Mouse (Mus musculus) heart, postnatal 36 days (tissue): Measurements from ENCODE around the gene Dmwd. TPM values are rescaled to one million over a fixed set of nuclear protein-coding genes. Genes with fewer than 3 reads are reported as not detected.

ENCODE experiments used
- DNase-seq, 2 experiments: peaks; one replicate each; pipeline ENCODE4 v3.0.0; 2021 to 2022
- intact Hi-C: fragments of 180-260 bp; cut with DNase I; formaldehyde crosslinking; loops from one replicate; pipeline ENCODE4 v1.15.1; 2025
- total RNA-seq, 2 experiments: library from RNA; stranded (reverse); gene quantifications; 2 replicates each; pipeline ENCODE4 v1.2.3; 2021

Gene Dmwd
- total RNA-seq = 10 to 100 TPM; 48.8 to 52.4 TPM

DNA sequence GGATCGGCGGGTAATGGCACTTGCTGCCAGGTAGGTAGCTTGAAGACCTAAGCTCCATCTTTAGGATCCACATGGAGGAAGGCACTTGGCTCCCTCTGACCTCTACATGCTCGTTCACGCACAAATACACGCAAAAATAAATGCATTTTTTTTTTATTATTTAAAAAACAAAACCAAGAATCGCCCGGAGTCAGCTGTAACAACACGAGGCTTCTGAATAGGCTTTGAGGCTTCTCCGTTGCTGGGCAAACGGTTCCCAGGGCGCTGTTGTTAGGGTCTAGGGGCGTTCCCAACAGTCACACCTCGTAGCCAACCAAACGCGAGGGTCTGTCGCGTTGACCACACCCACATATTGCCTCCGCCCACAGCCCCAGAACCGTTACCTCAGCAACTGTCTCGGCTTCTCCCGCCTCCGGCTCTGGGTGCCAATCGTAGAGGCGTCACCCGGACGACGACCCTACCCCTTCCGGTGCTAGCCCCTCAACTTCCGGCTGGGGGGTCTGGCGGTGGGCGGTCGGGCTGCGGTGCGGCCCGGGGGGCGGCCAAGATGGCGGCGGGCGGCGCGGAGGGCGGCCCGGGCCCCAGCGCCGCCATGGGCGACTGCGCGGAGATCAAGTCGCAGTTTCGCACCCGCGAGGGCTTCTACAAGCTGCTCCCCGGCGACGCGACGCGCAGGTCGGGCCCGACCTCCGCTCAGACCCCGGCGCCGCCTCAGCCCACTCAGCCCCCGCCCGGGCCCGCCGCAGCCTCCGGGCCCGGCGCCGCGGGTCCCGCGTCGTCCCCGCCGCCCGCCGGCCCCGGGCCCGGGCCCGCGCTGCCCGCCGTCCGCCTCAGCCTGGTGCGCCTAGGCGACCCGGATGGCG is at the start of gene Dmwd:
Gene Dmwd (plus strand): TSS at position 505 of the 863 bp plus-strand sequence.
- peak; percentile 89 to 90 for DNase-seq
- intact Hi-C loops = no loop called here

DNA sequence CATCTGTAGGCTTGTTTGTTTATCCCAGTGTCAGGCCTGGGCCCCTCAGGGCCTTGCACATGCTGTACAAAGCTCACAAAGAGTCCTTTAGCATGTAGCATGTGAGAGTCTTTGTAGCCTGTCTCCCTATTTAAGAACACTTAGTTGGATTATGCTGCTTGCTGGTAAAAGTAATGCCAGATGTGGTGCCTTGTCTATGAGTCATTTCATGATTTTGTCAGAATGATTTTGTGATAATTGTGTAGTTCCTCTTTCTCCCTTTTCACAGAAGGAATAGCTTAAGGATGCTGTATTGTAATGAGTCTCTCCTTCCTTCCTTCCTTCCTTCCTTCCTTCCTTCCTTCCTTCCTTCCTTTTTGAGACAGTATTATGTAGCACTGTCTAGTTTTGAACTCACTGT is 48.0 kb upstream of the Dmwd start:
- intact Hi-C loops = no loop called here
- DNase-seq = no peak

DNA sequence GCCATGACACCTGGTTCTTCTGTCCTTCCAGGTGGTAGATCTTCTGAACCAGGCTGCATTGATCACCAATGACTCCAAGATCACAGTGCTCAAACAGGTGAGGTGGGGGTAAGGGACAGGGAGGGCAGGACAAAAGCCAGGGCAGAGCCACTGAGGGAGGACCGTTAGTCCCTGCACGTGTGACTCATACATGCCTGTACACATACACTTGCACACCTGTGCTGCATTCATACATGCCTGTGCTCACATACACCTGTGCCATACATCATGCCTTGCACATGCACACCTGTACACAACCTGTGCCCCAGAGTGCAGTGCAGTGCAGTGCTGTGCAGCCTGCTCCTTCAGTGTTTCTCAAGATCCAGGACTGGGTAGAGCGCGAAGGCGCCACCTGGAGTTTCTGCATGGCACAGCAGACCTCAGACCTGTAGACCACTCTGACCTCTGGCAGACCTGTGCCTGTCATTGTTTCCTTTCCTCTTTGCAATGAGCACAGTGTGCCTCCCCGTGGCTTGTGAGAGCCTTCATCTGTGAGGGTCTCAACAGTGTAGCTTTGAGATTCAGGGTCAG is 46.9 kb upstream of the Dmwd start:
- intact Hi-C loops = no loop called here
- DNase-seq = peak; percentile 43 to 60

DNA sequence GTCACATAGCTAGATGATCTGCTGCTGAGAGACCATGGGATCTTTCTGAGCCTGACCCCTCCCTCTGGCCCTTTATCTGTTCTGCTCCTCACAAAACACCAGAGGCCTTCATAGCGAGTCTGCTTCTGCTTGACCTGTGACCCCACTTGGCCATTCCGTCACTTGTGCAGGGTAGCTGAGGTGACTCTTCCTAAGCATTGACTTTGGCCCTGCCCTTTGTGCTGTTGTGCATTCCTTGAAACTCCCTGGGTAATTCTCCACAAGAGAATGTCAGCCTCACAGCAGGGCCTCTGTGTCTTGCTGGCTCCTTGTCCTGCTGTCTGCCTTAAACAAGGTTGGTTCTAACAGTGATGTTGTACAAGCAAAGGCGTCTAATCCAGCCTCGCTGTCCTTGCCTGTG is 44.4 kb upstream of the Dmwd start:
- no peak for DNase-seq
- intact Hi-C loops = no loop called here

DNA sequence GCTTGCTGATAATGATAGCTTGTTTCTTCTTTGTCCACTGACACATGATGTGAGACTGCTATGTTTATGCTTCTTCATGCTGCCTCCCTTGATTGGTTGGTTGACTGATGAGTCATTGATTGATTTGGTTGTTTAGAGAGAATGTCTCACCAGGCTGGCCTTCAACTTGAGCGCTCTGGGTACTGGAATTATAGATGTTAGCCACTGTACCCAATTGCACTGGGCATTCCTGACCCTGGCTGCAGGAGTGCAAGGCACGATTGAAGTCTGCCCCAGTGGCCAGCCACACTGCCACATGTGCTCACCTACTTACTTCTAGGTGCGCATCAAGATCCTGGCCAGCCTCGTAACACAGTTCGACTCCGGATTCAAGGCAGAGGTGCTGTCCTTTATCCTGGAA is 31.4 kb upstream of the Dmwd start:
- DNase-seq = no peak
- intact Hi-C loops = no loop called here

DNA sequence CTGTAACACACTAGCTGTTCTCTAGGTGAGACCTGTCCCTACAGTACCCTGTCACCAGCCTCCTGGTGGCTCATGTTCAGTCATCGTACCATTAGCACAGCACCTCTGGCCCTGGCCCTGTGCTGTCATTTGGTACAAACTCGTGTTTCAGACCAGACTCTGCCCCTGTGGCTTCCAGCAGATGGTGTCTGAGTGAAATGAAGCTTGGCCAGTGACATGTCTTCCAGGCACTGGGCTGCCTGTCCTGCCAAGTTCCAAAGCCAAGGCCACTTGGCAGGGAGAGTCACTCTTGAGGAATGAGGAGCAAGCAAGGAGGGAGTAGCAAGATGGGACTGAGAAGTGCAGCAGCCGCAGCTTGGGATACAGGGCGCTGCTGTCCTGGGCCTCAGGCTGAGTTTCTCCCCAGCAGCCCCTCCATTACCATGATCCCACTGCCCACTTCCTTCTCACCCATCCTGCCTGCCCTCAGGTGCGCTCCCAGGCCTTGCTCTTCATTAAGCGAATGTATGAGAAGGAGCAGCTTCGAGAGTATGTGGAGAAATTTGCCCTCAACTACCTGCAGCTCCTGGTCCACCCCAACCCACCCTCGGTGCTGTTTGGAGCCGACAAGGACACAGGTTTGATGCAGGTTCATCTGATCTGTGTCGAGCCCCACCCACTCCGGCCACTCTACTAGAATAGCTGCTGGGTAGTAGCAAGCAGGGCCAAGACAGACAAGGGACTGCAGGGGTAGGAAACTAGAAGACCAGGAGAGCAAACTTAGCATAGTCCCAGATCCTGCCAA is 29.5 kb upstream of the Dmwd start:
- peak in 1 of 2 experiments; percentile 27 for DNase-seq
- intact Hi-C loops = no loop called here

DNA sequence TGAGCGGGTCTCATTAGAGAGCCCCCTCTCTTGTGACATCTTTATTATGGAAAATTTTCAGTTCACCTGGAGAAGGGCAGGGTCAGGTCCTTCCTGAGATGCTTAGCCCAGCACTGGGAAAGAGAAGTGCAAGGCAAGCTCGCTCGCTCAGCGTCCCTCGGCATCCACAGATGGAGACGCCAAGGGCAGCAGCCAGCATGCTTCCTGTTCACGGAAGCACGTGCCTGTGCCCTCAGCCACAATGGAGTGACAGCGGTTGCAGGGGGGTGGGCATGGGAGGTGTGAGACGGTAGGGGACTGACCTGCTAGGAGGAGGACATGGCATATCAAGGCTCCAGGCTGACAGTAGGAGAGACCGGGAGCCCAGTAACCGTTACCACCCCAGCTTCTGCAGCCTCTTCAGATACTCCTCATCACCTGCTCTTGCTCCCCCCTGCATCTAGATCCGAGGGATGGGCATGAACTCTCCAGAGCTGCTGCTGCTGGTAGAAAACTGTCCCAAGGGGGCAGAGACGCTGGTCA is 28.0 kb upstream of the Dmwd start:
- no peak for DNase-seq
- intact Hi-C loops = no loop called here

DNA sequence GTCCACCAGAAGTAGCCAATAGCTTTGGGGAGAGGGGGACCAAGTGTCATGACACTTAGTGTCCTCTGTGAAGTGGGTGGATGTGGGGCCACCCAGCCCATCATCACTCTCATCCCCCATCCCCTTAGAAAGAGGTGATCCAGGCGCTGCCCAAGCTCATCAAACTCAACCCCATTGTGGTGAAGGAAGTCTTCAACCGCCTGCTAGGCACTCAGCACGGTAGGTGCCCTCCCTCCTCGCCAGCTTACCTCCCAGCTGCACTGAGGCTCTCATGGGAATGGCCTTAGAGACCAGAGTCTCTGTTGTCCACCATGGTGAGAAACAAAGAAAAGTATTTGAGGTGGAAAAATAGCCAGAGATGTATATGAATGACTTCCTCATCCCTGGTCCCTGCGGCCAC is 26.8 kb upstream of the Dmwd start:
- intact Hi-C loops = no loop called here
- DNase-seq = no peak

DNA sequence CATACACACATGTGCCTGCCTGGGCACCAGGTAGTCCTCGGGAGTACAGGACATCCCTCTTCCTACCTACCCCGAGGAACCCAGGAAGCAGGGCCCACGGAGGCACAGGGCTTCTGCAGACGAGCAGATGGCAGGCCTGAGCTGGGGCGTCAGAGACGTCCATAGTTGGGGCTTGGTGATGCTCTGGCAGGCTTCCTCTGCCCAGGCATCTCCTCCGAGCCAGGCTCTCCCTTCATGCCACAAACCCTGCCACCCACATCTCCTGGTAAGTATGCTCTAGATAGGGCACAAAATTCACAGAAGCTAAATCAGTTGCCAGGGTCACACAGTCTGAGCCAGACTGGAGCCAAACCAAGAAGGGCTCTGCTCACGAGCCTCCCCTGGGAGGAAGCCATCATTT is 25.9 kb upstream of the Dmwd start:
- DNase-seq = no peak
- intact Hi-C loops = no loop called here

DNA sequence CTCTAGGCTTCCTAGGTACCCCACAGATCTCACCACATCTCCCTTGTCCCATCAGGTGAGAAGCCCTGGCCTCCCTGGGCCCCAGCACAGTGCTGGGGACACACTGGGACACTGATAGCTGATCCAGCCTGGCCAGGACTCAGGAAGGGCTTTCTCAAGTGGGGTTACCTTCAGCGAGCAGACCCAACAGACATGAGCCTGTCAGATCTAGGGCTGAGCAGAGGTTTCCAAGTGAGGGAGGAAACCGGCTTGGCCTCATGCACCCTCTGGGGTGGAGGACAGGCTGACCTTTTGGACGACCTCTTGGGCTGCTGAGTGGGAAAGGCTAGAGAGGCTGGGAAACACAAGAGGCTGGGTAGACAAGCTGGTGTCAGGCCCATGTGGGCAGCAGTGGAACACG is 24.9 kb upstream of the Dmwd start:
- no peak for DNase-seq
- intact Hi-C loops = no loop called here

DNA sequence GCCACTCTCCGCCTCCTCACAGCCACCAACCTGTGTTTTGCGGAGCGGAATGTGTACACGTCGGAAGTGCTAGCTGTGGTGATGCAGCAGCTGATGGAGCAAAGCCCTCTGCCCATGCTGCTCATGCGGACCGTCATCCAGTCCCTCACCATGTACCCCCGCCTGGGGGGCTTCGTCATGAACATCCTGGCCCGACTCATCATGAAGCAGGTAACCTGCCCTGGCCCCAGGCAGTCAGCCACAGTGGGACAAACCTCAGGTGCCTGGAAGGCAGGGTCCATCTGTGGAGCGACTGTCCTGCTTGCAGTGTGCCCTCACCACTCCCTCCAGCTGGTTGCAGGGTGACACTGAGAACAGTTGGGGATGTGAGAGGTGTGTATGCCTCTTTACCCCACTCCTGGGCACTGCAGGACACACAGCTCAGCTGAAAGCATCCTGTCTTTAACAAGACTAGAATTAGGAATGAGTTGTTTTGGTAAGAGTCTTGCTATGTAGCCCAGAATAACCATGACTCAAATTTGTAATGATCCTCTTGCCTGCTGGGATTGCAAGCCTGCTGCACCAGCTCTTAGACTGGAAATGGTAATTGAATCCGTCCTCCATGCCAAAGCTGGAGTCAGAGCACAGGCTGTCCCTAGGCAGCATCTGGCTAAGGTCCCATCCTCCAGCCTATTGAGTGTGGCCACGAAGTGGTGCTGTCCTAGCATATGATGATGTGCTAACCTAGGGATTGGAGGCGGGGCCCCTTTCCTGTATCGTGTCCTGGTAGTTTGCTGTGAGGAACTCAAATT is 23.5 kb upstream of the Dmwd start:
- intact Hi-C loops = no loop called here
- DNase-seq = no peak

DNA sequence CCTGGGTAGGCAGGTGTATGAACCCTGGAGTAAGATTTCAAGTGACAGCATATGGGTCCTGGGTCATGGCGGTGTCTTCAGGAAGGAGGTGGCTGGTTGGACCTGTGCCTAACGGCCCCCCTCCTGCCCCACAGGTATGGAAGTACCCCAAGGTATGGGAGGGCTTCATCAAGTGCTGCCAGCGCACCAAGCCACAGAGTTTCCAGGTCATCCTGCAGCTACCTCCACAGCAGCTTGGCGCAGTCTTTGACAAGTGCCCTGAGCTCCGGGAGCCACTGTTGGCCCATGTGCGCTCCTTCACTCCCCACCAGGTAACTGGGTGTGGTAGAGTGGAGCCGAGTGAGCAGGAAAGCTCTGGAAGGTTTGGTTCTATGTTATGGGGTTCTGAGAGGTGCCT is 22.9 kb upstream of the Dmwd start:
- no peak for DNase-seq
- intact Hi-C loops = no loop called here

DNA sequence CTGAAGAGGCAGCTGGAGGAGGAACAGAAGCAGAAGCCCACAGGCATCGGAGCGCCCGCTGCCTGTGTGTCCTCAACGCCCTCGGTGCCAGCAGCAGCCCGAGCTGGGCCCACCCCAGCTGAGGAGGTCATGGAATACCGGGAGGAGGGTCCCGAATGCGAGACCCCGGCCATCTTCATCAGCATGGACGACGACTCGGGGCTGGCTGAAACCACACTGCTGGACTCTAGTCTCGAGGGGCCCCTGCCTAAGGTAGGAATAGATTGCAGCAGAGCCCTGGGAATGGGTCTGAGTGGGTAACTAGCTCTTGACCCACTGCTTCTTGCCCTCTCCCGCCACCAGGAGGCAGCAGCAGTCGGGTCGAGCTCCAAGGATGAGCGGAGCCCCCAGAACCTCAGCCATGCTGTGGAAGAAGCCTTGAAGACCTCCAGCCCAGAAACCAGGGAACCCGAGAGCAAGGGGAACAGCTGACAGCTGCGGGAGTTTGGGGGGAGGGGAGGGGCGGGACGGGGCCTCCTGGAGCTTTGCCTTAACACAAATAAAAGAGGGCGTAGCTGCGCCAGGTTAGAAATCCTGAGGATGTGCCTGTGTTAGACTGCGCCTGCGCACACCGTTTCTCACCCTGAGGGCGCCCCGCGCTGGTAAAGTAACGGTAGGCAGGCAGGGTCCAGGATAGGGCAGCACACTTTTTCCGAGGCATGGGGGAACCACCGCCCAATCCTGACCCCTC is 21.8 kb upstream of the Dmwd start, which contains the start of gene Rsph6a:
Gene Rsph6a (plus strand): TSS at position 644 of the 730 bp plus-strand sequence.
- intact Hi-C loops = no loop called here
- no peak for DNase-seq

DNA sequence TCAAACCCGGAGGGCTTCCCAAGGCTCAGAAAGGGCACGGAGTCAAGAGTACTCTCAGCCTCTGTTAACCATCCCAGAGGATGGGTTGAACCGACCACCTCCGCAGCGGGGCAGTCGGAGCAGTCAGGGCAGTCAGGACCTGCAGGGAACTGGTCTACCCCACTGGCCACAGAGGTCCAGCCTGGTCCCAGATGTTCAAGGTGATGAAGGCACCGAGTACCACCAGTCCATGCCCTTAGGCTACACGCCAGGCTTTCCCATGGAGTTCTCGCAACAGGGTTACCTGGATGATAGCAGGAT is 21.3 kb upstream of the Dmwd start:
- intact Hi-C loops = no loop called here

DNA sequence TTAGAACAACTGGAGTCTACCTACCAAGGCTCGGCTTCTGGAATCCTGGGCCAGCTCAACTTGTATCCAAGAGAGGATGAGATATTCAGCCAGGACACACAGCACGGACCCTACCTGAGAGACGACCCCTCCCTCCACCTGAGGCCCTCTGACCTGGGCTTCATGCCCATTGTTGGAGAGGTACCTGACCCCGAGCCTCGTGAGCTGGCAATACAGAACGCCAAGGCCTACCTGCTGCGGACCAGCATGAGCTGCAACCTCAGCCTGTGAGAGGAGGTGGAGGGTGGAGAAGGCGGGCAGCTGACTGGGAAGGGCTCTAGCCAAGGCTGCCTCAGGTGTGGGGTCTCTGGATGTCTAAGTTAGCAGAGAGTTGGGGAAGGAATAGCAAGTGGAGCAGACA is 20.9 kb upstream of the Dmwd start:
- intact Hi-C loops = no loop called here
- DNase-seq = no peak

More for the DNA sequence above, 21.3 kb upstream of the Dmwd start:
- DNase-seq = no peak

DNA sequence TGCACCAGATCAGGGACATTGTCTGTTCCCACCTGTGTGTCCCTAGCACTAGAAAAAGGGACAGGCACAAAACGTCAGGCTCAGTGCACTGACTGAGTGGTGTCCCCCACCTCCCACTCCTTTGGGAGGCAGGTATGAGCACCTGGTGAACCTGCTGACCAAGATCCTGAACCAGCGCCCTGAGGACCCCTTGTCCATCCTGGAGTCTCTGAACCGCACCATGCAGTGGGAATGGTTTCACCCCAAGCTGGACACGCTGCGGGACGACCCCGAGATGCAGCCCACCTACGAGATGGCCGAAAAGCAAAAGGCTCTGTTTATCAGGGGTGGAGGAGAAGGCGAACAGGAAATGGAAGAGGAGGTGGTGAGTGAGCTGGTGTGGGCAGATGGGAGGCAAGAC is 18.6 kb upstream of the Dmwd start:
- no peak for DNase-seq
- intact Hi-C loops = no loop called here

DNA sequence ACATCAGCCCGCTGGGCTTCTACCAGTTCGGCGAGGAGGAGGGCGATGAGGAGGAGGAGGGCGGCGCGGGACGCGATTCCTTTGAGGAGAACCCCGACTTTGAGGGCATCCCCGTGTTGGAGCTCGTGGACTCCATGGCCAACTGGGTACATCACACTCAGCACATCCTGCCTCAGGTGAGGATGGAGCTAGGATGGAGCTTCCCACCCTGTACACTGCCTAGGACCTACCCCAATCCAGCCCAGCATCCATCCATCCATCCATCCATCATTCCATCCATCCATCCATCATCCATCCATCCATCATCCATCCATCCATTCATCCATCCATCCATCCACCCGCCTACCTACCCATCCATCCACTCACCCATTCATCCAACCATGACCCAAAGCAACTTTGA is 10.1 kb upstream of the Dmwd start:
- DNase-seq = no peak
- intact Hi-C loops = loop anchor here (5.0 kb wide), 1 partner anchor 41 kb away; no protein-coding TSS in a partner anchor

DNA sequence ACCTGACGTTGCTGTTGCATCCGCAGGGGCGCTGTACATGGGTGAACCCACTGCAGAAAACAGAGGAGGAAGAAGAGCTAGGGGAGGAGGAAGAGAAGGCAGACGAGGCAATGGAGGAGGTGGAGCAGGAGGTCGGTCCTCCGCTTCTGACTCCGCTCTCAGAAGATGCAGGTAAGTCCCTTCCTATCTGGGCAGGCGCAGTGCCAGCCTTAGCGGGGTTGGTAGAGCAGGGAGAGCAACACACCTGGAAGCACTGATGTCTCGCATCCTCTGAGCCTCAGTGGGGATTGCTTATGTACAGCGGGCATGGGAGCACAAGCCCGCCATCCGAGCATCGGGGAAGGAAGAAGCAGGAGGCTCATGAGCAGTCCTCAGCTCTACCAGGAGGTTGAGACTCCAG is 9.0 kb upstream of the Dmwd start:
- intact Hi-C loops = loop anchor here (5.0 kb wide), 1 partner anchor 40 kb away; no protein-coding TSS in a partner anchor
- DNase-seq = peak in 1 of 2 experiments; percentile 1

DNA sequence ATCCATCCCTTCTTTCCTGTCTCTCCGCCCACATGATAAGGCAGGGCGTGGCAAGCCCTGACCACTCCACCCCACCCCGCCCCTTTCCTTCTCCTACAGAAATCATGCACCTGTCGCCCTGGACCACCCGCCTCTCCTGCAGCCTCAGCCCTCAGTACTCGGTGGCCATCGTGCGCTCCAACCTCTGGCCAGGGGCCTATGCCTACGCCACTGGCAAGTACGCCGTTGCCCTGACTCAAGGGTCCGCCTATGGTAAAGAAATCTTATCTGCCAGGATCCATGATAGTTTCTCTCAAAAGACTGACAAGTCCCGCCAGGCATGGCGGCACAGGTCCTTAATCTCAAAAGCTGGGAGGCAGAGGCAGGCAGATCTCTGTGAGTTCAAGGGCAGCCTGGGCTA is 8.1 kb upstream of the Dmwd start:
- intact Hi-C loops = loop anchor here (1.0 to 5.0 kb wide), 2 partner anchors 25 to 39 kb away; no protein-coding TSS in a partner anchor
- peak in 1 of 2 experiments; percentile 1 for DNase-seq

DNA sequence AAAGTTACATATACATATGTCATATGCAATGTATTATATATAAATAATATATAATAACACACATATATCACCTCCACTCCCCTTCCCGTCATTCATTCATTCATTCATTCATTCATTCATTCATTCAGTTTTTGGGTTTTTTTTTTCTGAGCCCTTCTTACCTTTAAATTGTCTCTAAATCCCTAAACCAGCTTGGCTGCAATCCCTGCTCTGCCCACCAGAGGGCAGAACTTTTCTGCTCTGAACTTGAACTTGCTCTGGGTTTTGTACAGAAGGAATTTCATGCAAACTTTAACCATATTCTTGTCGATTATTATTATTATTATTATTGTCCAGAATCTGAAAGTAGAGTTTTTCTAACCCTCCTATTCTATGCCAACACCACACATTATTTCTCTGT is 7.3 kb upstream of the Dmwd start:
- intact Hi-C loops = loop anchor here (1.0 to 5.0 kb wide), 2 partner anchors 25 to 39 kb away; no protein-coding TSS in a partner anchor
- peak; percentile 77 to 85 for DNase-seq
